Mouse (Mus musculus): ENCODE data around the gene Dmrtc2. TPM values are rescaled to one million over a fixed set of nuclear protein-coding genes. Genes with fewer than 3 reads are reported as not detected.
"Not testable (repeated sequence)": the region's sequence is repeated elsewhere in the genome, so short reads cannot be mapped to it uniquely, and the experiment has no call there.

The Dmrtc2 gene
- total RNA-seq (2021) = not detected

DNA sequence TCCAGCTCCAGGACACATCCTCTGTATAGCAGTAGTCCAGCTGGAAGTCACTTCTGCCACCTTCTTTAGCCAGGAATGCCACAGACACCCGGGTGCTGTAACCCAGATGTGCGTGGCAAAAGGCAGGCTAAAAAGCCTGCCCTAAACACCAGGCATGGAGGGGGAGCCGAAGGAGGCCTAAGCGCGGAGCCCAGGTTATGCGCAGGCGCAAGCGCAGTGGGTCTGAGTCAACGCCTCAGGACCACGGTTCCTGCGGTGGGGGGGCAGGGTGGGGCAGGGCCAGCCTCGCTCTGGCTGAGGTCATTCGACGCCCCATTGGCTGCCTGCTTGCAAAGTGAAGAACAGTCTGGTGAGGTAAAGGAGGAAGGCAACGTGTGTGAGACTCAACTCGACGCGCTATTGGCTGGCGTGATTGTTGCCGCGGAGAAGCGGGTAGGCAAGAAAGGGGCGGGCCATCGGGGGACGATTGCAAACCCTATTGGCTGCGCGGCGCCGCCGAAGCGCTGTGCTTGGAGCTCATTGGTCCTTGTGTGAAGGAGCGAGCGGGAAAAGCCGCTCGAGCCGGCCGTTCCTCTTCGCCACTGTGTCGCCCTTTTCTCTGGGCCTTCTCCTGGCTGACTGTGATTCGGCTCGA is at the start of gene Dmrtc2, which contains the start of gene Lypd4:
Gene Dmrtc2 (plus strand): TSS at position 526 of the 634 bp plus-strand sequence.
Gene Lypd4 (minus strand): TSS at position 410 of the 634 bp plus-strand sequence.
- DNase-seq = no peak

- DNase-seq = no peak
These were observed 45.4 kb upstream of the Dmrtc2 start for GRCm38 (mm10) chr7:24824452-24824851.

DNA sequence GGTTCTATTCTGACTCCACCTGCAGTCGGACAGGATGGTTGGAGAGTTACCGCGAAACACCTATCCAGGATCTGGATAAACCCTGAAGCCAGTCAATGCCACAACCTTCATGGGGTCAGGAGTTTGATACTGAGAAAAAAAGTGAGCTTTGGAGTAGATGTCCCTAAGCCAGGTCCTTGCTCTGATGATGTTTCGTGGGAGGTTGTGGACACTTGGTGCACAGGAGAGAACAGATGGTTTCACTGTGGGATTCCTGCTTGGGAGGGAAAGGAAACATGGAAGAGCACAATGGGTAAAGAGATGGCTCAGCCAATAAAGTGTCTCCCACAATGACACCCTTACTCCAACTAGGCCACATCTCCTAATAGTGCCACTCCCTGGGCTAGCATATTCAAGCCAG is 42.7 kb upstream of the Dmrtc2 start:
- DNase-seq = no peak

DNA sequence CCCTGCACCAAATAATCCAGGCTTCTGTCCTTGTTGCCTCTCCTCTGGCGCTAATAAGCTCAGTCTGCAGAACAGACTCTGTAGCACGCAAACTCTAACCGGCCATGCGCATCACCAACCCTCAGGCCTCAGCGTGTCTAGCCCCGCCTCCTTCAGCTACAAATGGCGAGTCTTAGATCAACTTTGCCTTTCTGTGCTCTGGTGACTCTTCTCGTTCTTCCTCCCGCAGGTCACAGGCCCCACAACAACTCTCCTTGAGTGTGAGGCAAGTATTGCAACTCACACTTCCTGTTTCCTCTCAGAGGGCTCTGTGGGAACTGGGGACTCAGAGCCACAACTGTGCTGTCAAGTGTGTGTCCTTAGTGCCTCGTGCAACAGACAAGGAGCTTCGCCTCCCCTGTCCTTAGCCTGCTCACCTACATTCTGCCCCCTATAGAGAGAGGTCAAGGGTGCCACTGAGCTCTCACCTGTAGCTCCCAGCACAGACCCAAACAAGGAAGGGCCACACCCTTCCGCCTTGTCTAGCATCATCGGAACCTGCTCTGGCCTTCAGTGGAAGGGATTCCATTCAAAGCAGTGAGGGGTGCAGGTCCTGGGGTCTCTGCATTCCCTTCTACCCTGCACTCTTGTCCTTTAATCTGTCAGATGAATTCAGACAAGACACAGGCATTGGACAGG is 31.0 kb upstream of the Dmrtc2 start:
- DNase-seq = not testable (repeated sequence)

GRCm38 (mm10) chr7:24839410-24839808 is 30.4 kb upstream of the Dmrtc2 start:
- no peak for DNase-seq

GRCm38 (mm10) chr7:24840331-24840730 is 29.5 kb upstream of the Dmrtc2 start:
- no peak for DNase-seq

- DNase-seq = no peak
These were observed 28.8 kb upstream of the Dmrtc2 start for GRCm38 (mm10) chr7:24841009-24841408.

- no peak for DNase-seq
These were observed 25.7 kb upstream of the Dmrtc2 start for GRCm38 (mm10) chr7:24844144-24844543.

GRCm38 (mm10) chr7:24845181-24845580 is 24.7 kb upstream of the Dmrtc2 start:
- no peak for DNase-seq

GRCm38 (mm10) chr7:24845713-24846112 is 24.1 kb upstream of the Dmrtc2 start:
- no peak for DNase-seq

- not testable (repeated sequence) for DNase-seq
These were observed 23.3 kb upstream of the Dmrtc2 start for GRCm38 (mm10) chr7:24846576-24846975.

DNA sequence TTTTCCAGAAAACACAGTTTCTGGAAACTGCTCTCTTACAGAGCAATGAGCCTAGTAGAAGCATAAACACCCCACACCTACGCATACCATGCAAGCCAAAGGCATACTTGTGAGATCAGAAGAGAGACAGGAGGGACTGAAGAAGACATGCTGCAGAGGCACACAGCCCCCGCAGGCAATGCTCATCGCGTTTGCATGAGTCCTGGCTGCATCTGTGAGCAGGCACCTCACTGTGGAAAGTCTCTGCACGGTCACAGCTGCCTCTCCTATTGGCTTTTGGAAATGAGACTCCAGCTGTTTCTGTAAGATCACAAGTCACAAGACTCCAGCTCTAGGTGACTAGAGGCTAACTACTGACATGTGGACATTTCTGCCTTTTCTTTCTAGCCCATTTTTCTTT is 19.7 kb upstream of the Dmrtc2 start:
- DNase-seq = no peak

DNA sequence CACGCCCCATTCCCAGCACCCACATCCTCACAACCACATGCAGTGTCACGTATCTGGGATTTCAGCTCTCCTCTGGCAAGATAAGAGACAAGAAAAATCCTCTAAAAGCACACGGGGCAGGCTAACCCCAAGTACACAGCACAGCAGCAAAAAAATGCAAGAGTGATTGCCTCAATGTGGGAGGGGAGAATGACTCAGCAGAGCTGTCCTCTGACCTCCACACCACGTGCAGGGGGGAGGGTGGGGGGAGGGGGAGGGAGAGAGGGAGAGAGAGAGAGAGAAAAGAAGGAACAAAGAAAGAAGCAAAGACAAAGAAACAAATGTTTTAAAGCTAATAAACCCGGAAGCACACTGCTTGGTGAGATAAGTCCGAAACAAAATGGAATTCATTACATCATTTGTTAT is 19.0 kb upstream of the Dmrtc2 start:
- DNase-seq = no peak

- DNase-seq = no peak
These were observed 18.1 kb upstream of the Dmrtc2 start for GRCm38 (mm10) chr7:24851596-24852325.

DNA sequence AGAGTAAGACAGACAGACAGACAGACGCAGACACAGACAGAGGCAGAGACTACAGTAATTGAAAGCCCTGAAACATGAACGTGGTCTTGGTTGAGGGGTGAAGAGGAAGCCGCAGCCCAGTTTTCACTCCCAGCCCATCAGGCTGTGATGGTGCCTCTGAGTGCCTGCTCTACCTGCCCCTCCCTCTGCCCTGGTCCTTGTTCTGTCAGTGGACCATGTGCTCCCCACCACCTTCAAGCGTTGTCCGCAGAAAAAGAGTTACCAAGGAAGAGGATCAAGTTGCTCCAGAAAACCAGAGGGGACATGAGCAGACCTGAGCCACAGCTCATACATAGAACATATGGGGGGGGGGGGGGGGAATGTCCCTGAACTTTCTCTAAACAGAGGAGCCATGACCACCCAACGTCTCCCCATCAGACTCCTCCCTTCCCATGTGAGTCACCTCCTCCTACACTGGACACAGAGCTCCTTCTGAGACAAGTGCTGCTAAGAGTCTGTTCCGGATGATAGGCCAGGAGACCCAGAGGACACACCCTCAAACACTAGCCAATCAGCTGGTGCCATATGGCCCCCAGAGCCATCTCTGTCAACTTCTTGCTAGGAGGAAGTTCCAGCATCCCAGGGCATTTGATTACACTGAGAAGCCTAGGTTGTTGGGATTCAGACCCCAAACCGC is 17.2 kb upstream of the Dmrtc2 start:
- no peak for DNase-seq

GRCm38 (mm10) chr7:24853233-24853563 is 16.7 kb upstream of the Dmrtc2 start:
- no peak for DNase-seq

DNA sequence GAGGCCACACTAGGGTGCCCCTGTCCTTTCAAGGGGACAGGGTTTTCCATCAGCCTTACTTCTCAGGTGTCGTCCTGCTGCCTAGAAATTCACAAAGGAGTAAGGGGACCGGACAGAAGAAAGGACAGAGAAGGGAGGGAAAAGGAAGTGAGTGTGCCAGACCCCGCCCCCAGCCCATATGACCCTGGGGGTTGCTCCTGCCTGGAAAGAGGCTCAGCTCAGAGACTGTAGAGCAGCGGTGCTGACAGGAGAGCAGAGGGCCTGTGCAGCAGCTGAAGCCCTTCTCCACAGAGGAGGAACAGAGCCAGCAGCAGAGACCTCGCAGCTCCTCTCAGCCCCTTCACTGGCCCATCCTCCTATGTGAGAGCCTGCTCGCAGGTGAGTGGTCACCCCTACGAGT is 16.2 kb upstream of the Dmrtc2 start:
- DNase-seq = no peak

GRCm38 (mm10) chr7:24856460-24857120 is 13.3 kb upstream of the Dmrtc2 start:
- no peak for DNase-seq

DNA sequence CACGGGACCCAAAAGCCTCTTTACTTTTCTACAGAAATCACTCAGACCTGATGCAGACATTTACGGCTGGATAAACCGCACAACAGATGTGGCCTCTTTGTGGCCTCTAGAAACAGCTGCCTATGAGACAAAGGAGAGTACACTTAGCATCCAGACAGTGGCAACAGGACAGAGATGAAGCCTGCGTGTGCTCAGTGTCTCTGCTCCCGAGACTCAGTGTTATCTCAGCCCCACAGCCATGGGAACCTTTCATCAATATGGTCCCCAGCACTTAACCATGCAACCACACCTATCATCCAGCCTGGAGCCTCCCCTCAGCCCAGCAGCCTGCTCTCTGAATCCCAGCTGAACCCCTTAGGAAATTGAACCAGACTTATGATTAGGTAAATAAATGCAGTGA is 10.6 kb upstream of the Dmrtc2 start:
- no peak for DNase-seq

DNA sequence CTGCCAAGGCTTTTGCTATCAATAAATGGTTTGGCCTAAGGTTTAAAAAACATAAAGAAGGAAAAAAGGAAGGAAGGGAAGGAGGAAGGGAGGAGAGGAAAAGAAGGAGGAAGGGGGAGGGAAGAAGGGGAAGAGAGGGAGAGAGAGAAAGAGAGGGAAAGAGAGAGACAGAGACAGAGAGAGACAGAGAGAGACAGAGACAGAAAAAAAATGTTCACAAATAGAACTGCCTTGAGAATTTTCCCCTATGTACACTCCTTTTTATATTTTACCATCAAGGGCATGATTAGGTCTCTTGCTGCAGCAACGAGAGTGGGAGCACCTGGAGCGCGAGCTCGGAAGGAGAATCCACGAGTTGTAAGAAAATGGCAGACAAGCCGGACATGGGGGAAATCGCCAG is 7.9 kb upstream of the Dmrtc2 start, which contains the start of gene Gm9844:
Gene Gm9844 (plus strand): TSS at position 301 of the 400 bp plus-strand sequence.
- DNase-seq = no peak

- DNase-seq = no peak
These were observed 7.0 kb upstream of the Dmrtc2 start for GRCm38 (mm10) chr7:24862853-24863252.

DNA sequence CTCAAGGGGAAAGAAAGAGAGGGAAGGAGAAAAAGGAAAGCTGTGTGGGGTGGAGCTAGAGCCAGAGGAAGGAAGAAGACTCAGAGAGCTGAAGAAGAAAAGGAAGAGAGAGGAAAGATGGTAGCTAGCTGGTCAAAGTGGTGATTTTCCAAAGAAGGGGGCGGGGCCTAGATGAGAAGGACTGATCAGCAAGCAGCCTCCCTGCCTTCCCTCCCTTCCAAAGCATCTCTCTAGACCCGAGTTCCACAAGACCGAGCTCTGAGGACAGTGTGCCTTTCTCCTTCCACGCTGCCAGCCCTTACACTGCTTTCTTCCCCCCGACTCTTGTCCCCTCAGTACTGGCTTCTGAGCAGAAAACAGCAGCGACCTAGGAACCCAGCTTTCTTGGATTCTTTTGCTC is 5.7 kb upstream of the Dmrtc2 start:
- DNase-seq = no peak
